Mouse (Mus musculus) spleen, adult 2 months (tissue): Measurements from ENCODE around the gene Cfl1.

ENCODE experiments used
- CTCF ChIP-seq: fragments of 200-500 bp; IDR thresholded peaks from 2 replicates; pipeline ENCODE4 v1.5.1; 2011; ENCODE audit warnings: mild to moderate bottlenecking, inconsistent platforms; ENCODE audit not compliant: insufficient read depth, insufficient read length, insufficient replicate concordance; ENCODE audit errors: extremely low read depth
- POLR2A ChIP-seq: fragments of 200-500 bp; IDR thresholded peaks from 2 replicates; pipeline ENCODE4 v1.6.1; 2011; ENCODE audit warnings: low read depth, low read length, inconsistent platforms

DNA sequence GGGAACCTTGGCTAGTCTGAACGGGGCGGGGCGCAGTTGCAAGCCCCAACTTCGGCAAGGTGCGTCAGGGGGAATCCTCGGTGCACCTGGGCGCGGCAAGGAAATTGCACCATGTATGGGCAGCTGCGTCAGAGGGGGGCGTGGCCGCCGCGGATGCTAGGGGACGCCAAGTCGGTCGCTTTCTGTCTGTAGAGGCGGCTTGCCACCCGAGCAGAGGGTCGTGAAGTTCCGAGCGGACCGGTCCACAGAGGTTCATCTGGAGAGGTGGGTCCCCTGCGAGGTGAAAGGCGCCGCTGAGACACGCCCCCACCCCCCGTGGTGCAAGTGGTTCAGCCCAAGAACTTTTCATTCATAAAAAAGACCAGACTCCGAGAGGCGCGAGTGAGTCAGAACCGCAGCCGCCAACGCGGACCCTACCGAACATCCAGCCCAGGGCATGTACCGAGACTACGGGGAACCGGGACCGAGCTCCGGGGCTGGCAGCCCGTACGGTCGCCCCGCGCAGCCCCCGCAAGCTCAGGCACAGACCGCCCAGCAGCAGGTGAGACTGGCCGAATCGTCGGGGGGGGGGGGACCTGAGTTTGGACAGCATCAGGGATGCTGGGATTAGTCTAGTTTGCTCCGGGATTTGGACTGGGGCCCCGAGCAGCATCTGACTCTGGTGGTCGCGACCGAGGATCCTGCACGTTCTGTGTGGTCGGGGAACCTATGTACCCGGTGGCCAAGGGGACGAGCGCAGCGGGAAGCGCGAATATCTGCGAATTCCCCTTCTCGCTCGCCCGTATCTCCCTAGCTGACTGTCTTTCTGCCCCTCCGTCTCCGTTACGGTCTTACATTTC, 42.5 kb upstream of the Cfl1 start, which contains the start of gene Fosl1:
- TF ChIP-seq CTCF (no peak), POLR2A (no peak)
